Mouse (Mus musculus) liver, adult 2 months (tissue): ENCODE results near the gene Thada. TPM values are rescaled to one million over a fixed set of nuclear protein-coding genes. Genes with fewer than 3 reads are reported as not detected.
A peak's percentile ranks its signal among the peaks of the same experiment; 100 is the strongest.

Experiments used
- DNase-seq: peaks from one replicate; pipeline ENCODE4 v3.0.0-alpha.2; 2011; ENCODE audit warnings: low read depth, low spot score; ENCODE audit errors: extremely low read depth
- H3K27ac ChIP-seq: fragments of 200-500 bp; replicated peaks from 2 replicates; pipeline ENCODE4 v1.5.1; 2012; ENCODE audit warnings: low read depth, mild to moderate bottlenecking, control low read depth, inconsistent platforms, low read length; ENCODE audit not compliant: insufficient read depth
- H3K27me3 ChIP-seq: fragments of 200-500 bp; 2 replicates; pipeline ENCODE4 v1.6.1; 2012; ENCODE audit warnings: mild to moderate bottlenecking, moderate library complexity, low read length, inconsistent platforms; ENCODE audit not compliant: control insufficient read depth, insufficient read depth
- H3K36me3 ChIP-seq: fragments of 200-500 bp; 2 replicates; pipeline ENCODE4 v1.6.1; 2012; ENCODE audit warnings: low read length, inconsistent platforms; ENCODE audit not compliant: control insufficient read depth, insufficient read depth
- H3K4me1 ChIP-seq: fragments of 200-500 bp; 2 replicates; pipeline ENCODE4 v1.6.1; 2011; ENCODE audit warnings: low read length; ENCODE audit not compliant: control insufficient read depth, insufficient read depth
- H3K4me3 ChIP-seq: fragments of 200-500 bp; 2 replicates; pipeline ENCODE4 v1.5.1; 2011; ENCODE audit warnings: low read depth, mild to moderate bottlenecking, control low read depth, low read length, moderate library complexity; ENCODE audit not compliant: insufficient read depth
- H3K79me2 ChIP-seq: fragments of 200-500 bp; 2 replicates; pipeline ENCODE4 v1.6.1; 2012; ENCODE audit warnings: inconsistent platforms, mild to moderate bottlenecking, low read length, moderate library complexity; ENCODE audit not compliant: control insufficient read depth, insufficient read depth
- H3K9ac ChIP-seq: fragments of 200-500 bp; 2 replicates; pipeline ENCODE4 v1.6.1; 2012; ENCODE audit warnings: low read depth, mild to moderate bottlenecking, control low read depth, inconsistent platforms, low read length
- CTCF ChIP-seq: fragments of 200-500 bp; IDR thresholded peaks from 2 replicates; pipeline ENCODE4 v1.5.1; 2011; ENCODE audit warnings: low read depth, low read length, control low read depth
- POLR2A ChIP-seq: fragments of 200-500 bp; IDR thresholded peaks from 2 replicates; pipeline ENCODE4 v1.6.1; 2011; ENCODE audit warnings: low read length, control low read depth; ENCODE audit not compliant: insufficient read depth; ENCODE audit errors: extremely low read depth
- WGBS: fragments of 180-500 bp; shearing (Covaris S2); methylation state at CpG from one replicate; pipeline ENCODE4 v1.1.7; 2018; 5-methylcytosine and 5-hydroxymethylcytosine counted together
- polyA plus RNA-seq: library from polyadenylated mRNA; depleted of rRNA; stranded (reverse); fragments of >200 nt; gene quantifications from 2 replicates; pipeline ENCODE4 v1.2.3, GENCODE M21; 2012
- total RNA-seq: library from RNA; depleted of rRNA; stranded (reverse); fragments of >200 nt; gene quantifications from 2 replicates; pipeline ENCODE4 v1.2.3, GENCODE M21; 2014

Thada gene
- total and polyA plus RNA-seq, 2 experiments = 2.8 to 6.1 TPM

GRCm38 (mm10) chr17:84282388-84283280 lies 183.4 kb downstream of the Thada start:
- Histone ChIP-seq H3K4me3 (peak overlapping the region; percentile 5; the same call in 1 of the 2 replicates), H3K36me3 (no peaks in the 10 kb centered on the region), H3K79me2 (no peaks in the 10 kb centered on the region), H3K4me1 (peaks cover 19% of the 10 kb centered on the region), H3K9ac (peak overlapping the region; percentile 39; the same call in 1 of the 2 replicates), H3K27ac (peak overlapping the region; percentile 88), H3K27me3 (no peaks in the 10 kb centered on the region)
- 45% methylated on average over 8 of the region's 8 CpGs for WGBS
- TF ChIP-seq CTCF = no peak
- no peak for TF ChIP-seq POLR2A
- DNase-seq = peak; percentile 62

GRCm38 (mm10) chr17:84279001-84279400 lies 187.0 kb downstream of the Thada start:
- no peaks in the 10 kb centered on the region for H3K27me3 ChIP-seq
- 0 out of 2 replicates have a peak overlapping the region, but pooled peaks have one; percentile 6 for H3K27ac ChIP-seq
- no peak for DNase-seq
- H3K4me3 ChIP-seq = no peak overlapping the region
- 74% methylated on average over 8 of the region's 8 CpGs for WGBS
- no peak for TF ChIP-seq POLR2A
- no peak for TF ChIP-seq CTCF
- no peak overlapping the region for H3K9ac ChIP-seq
- no peaks in the 10 kb centered on the region for H3K36me3 ChIP-seq
- H3K79me2 ChIP-seq = no peaks in the 10 kb centered on the region
- H3K4me1 ChIP-seq = peaks cover 17% of the 10 kb centered on the region

GRCm38 (mm10) chr17:84278193-84278953 lies 187.6 kb downstream of the Thada start:
- Histone ChIP-seq H3K36me3 (no peaks in the 10 kb centered on the region), H3K9ac (no peak overlapping the region), H3K27ac (0 out of 2 replicates have a peak overlapping the region, but pooled peaks have one; percentile 13), H3K4me3 (no peak overlapping the region), H3K79me2 (no peaks in the 10 kb centered on the region), H3K27me3 (no peaks in the 10 kb centered on the region), H3K4me1 (peaks cover 11% of the 10 kb centered on the region; the same call in 1 of the 2 replicates)
- peak; percentile 80 for DNase-seq
- 77% methylated on average over 5 of the region's 5 CpGs for WGBS
- no peak for TF ChIP-seq POLR2A
- no peak for TF ChIP-seq CTCF

GRCm38 (mm10) chr17:84274999-84275398 lies 191.0 kb downstream of the Thada start:
- Histone ChIP-seq H3K27ac (no peak overlapping the region), H3K4me1 (peaks cover 6% of the 10 kb centered on the region; the same call in 1 of the 2 replicates), H3K9ac (no peak overlapping the region), H3K27me3 (no peaks in the 10 kb centered on the region), H3K79me2 (no peaks in the 10 kb centered on the region), H3K4me3 (no peak overlapping the region), H3K36me3 (no peaks in the 10 kb centered on the region)
- WGBS = 97% methylated on average over 3 of the region's 3 CpGs
- no peak for DNase-seq
- TF ChIP-seq CTCF (no peak), POLR2A (no peak)

GRCm38 (mm10) chr17:84274163-84274562 lies 191.8 kb downstream of the Thada start:
- 93% methylated on average over 6 of the region's 6 CpGs for WGBS
- peaks cover 6% of the 10 kb centered on the region; the same call in 1 of the 2 replicates for H3K4me1 ChIP-seq
- no peaks in the 10 kb centered on the region for H3K27me3 ChIP-seq
- DNase-seq = no peak
- no peaks in the 10 kb centered on the region for H3K79me2 ChIP-seq
- H3K4me3 ChIP-seq = no peak overlapping the region
- no peak overlapping the region for H3K9ac ChIP-seq
- TF ChIP-seq POLR2A (no peak), CTCF (no peak)
- H3K27ac ChIP-seq = no peak overlapping the region
- no peaks in the 10 kb centered on the region for H3K36me3 ChIP-seq
